ENCODE assay signal across 8 mouse cellular contexts in the genomic region with DNA sequence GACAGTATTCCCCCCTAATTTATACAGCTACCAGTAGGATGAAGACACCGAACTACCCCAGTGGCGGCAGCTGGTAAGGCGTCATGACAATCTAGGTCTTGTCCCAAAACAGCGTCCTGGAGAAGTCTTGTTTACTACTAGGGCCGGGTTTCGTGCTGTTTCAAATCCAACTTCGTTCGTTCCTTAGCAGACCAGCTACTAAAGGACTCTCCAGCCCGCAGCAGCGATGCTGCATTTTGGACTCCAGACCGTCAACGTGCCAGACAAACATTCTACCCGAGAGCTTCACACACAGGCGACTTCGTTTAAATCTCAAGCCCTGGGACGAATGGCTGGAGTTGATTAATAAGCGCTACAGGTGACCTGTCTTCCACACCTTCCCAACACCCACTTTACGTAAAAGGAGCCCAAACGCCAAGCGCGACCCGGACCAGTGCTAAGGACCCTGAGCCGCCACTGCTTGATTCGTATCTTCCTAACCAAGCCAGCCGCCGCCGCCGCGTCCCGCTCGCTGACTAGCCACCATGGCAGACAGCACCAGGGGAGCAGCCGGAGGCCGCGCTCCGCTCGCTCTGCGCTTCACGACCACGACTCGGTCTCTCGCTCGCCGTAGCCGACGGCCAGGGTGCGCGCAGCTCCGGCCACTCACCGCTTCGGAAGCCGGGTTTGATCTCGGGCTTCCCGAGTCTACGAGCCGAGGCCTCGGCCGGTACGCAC. TPM values are rescaled to one million over a fixed set of nuclear protein-coding genes. Genes with fewer than 3 reads are reported as not detected.
DNase-seq lines count a peak whose midpoint lies in the region; ATAC-seq and TF ChIP-seq lines count a peak whose summit lies in the region.

No protein-coding gene starts in this region.

- TF ChIP-seq POLR2A in ES-Bruce4 (IDR thresholded peaks at IDR 0.05; ENCODE audit: insufficient read depth, low read length) = no peak

- no peaks in the 10 kb centered on the region for H3K27me3 ChIP-seq in ES-Bruce4 (ENCODE audit: control insufficient read depth, insufficient read depth, low read length, poor library complexity, severe bottlenecking)
- no peaks in the 10 kb centered on the region for H3K27me3 ChIP-seq in lung, embryonic 15.5 days
- no peaks in the 10 kb centered on the region for H3K27me3 ChIP-seq in neural tube, embryonic 14.5 days (ENCODE audit: control insufficient read depth, insufficient read depth, low read length)

- TF ChIP-seq EP300 in ES-Bruce4 (IDR thresholded peaks at IDR 0.05; ENCODE audit: insufficient read depth, low read depth, low read length) = no peak

- peak overlapping the region; percentile 69 for H3K4me2 ChIP-seq in lung, embryonic 15.5 days
- peak overlapping the region; percentile 62 for H3K4me2 ChIP-seq in neural tube, embryonic 14.5 days (ENCODE audit: low read depth, low read length)

- H3K9ac ChIP-seq in ES-Bruce4 (ENCODE audit: low read depth, poor library complexity, severe bottlenecking) = peak overlapping the region; percentile 96
- peak overlapping the region; percentile 98 for H3K9ac ChIP-seq in lung, embryonic 15.5 days
- H3K9ac ChIP-seq in neural tube, embryonic 14.5 days (replicated peaks; ENCODE audit: low read depth, low read length) = peak overlapping the region; percentile 83

- H3K27ac ChIP-seq in ES-Bruce4 (ENCODE audit: insufficient read depth, low read length) = peak overlapping the region; percentile 17
- peak overlapping the region; percentile 82 for H3K27ac ChIP-seq in lung, embryonic 15.5 days
- H3K27ac ChIP-seq in neural tube, embryonic 14.5 days (ENCODE audit: low read depth, low read length) = peak overlapping the region; percentile 87

- H3K36me3 ChIP-seq in ES-Bruce4 (ENCODE audit: control insufficient read depth, insufficient read depth, low read length, poor library complexity, severe bottlenecking) = peaks cover 44% of the 10 kb centered on the region
- peaks cover 37% of the 10 kb centered on the region for H3K36me3 ChIP-seq in lung, embryonic 15.5 days
- peaks cover 28% of the 10 kb centered on the region for H3K36me3 ChIP-seq in neural tube, embryonic 14.5 days (ENCODE audit: control insufficient read depth, insufficient read depth, low read length)

- under 1% methylated on average over 58 of the region's 58 CpGs for WGBS in lung, embryonic 15.5 days
- WGBS in neural tube, embryonic 14.5 days = under 1% methylated on average over 58 of the region's 58 CpGs

- ATAC-seq in common myeloid progenitor, adult 5-6 weeks (replicated peaks; ENCODE audit: low read depth, poor library complexity, severe bottlenecking) = peak; percentile 48
- peak; percentile 52 for ATAC-seq in granulocyte monocyte progenitor cell, adult 5-6 weeks (replicated peaks; ENCODE audit: poor library complexity, severe bottlenecking)
- peak; percentile 61 for ATAC-seq in lung, embryonic 15.5 days (ENCODE audit: borderline replicate concordance, extremely low read depth, low FRiP score, low TSS enrichment)
- ATAC-seq in neural tube, embryonic 14.5 days (ENCODE audit: low read depth) = no peak

- no peak for TF ChIP-seq CTCF in ES-Bruce4 (IDR thresholded peaks at IDR 0.05; ENCODE audit: low read depth, low read length)

- H3K9me3 ChIP-seq in ES-Bruce4 (replicated peaks; ENCODE audit: control insufficient read depth, insufficient read depth, low read length, poor library complexity, severe bottlenecking) = no peaks in the 10 kb centered on the region
- no peaks in the 10 kb centered on the region for H3K9me3 ChIP-seq in lung, embryonic 15.5 days
- H3K9me3 ChIP-seq in neural tube, embryonic 14.5 days (ENCODE audit: control insufficient read depth, low read length) = no peaks in the 10 kb centered on the region

- no peaks in the 10 kb centered on the region for H3K4me1 ChIP-seq in ES-Bruce4 (ENCODE audit: control insufficient read depth, insufficient read depth, low read length)
- H3K4me1 ChIP-seq in lung, embryonic 15.5 days = peaks cover 22% of the 10 kb centered on the region
- H3K4me1 ChIP-seq in neural tube, embryonic 14.5 days (ENCODE audit: control insufficient read depth, insufficient read depth, low read length) = peaks cover 6% of the 10 kb centered on the region; the same call in 1 of the 2 replicates

- H3K4me3 ChIP-seq in ES-Bruce4 (ENCODE audit: low read depth, low read length) = peak overlapping the region; percentile 99
- peak overlapping the region; percentile 98 for H3K4me3 ChIP-seq in lung, embryonic 15.5 days
- H3K4me3 ChIP-seq in neural tube, embryonic 14.5 days (ENCODE audit: low read depth, low read length) = peak overlapping the region; percentile 63

- DNase-seq in B cell, adult 2 months = peak; percentile 67 to 72
- DNase-seq in kidney, postnatal 14 days = peak; percentile 42
- peak; percentile 33 for DNase-seq in yolk sac, embryonic 10.5 days (ENCODE audit: low spot score)

RNA-seq across cellular contexts. Expression of a gene that starts 0.6 kb away (rescaled TPM):
- 1,289 and 1,419 TPM in 2 replicates for polyA plus RNA-seq in ES-Bruce4 (2011; ENCODE audit: insufficient read depth, insufficient read length, low read depth, missing spikeins)
- total RNA-seq in common myeloid progenitor, adult 5-6 weeks (2017) = 2,934 and 3,618 TPM in 2 replicates
- total RNA-seq in granulocyte monocyte progenitor cell, adult 5-6 weeks (2014; fragmentation: Nextera tagmentation) = 2,558 and 2,686 TPM in 2 replicates
- 2,815 and 3,056 TPM in 2 replicates for total RNA-seq in granulocyte monocyte progenitor cell, adult 5-6 weeks (2017)
- polyA plus RNA-seq in lung, embryonic 15.5 days (2015; fragmentation: Nextera tagmentation; extraction: Ambion mirVana) = 833 and 930 TPM in 2 replicates
- 565 and 577 TPM in 2 replicates for polyA plus RNA-seq in neural tube, embryonic 14.5 days (2014; fragmentation: Nextera tagmentation; extraction: Ambion mirVana)

RNA-seq across cellular contexts. Expression of a gene that starts 20.4 kb away (rescaled TPM):
- 170 and 180 TPM in 2 replicates for polyA plus RNA-seq in ES-Bruce4 (2011; ENCODE audit: insufficient read depth, insufficient read length, low read depth, missing spikeins)
- 140 and 175 TPM in 2 replicates for total RNA-seq in common myeloid progenitor, adult 5-6 weeks (2017)
- 261 and 276 TPM in 2 replicates for total RNA-seq in granulocyte monocyte progenitor cell, adult 5-6 weeks (2014; fragmentation: Nextera tagmentation)
- 302 and 356 TPM in 2 replicates for total RNA-seq in granulocyte monocyte progenitor cell, adult 5-6 weeks (2017)
- polyA plus RNA-seq in lung, embryonic 15.5 days (2015; fragmentation: Nextera tagmentation; extraction: Ambion mirVana) = 393 and 404 TPM in 2 replicates
- 190 and 225 TPM in 2 replicates for polyA plus RNA-seq in neural tube, embryonic 14.5 days (2014; fragmentation: Nextera tagmentation; extraction: Ambion mirVana)

Comparison
In these comparisons a context has a peak if more than half of its experiments do, and no peak if none do; other contexts are left out.
1. H3K27ac ChIP-seq: peak in every context shown above with its lines; median percentile 87 in neural tube, embryonic 14.5 days; 82 in lung, embryonic 15.5 days; 17 in ES-Bruce4.